ENCODE assay signal across 9 mouse cellular contexts in the genomic region with DNA sequence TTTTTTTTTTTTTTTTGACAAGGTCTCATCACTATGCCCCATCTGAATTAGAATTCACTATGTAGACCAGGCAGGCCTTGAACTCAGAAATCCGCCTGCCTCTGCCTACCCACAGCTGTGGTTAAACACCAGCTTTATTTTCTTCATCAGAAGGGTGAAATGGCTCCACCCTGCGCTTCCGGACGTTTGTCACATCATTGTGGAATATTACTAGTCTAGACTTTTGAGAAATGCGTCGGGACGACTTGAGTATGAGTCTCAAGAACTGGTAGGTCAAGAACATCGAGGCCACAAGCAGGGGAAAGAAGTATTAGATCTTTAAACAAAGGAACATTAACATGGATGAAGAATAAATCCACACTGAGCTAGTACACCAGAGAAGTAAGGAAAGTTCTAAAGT. TPM values are rescaled to one million over a fixed set of nuclear protein-coding genes. Genes with fewer than 3 reads are reported as not detected.
DNase-seq lines count a peak whose midpoint lies in the region; ATAC-seq and TF ChIP-seq lines count a peak whose summit lies in the region.
"Had no signal": no experiment of that assay in that cellular context is flagged by ENCODE, and none has a peak within 500 bp of the region (broad histone marks: within the 10 kb centered on the region; RNA-seq: fewer than 3 reads in every experiment).

No protein-coding gene starts in this region.

- no peak overlapping the region for H3K9ac ChIP-seq in heart, embryonic 15.5 days
- peak overlapping the region; percentile 86; the same call in 1 of the 2 replicates for H3K9ac ChIP-seq in hindbrain, embryonic 12.5 days
- peak overlapping the region; percentile 86; the same call in 1 of the 2 replicates for H3K9ac ChIP-seq in midbrain, embryonic 12.5 days (replicated peaks)

- no peak for DNase-seq in heart, postnatal 14 days
- no peak for DNase-seq in G1E (ENCODE audit: low spot score)
- no peak for DNase-seq in frontal cortex, adult 2 months (ENCODE audit: extremely low spot score in 1 of 2, low spot score in 1 of 2)

- WGBS in heart, embryonic 15.5 days = 80% methylated on average over 8 of the region's 8 CpGs
- 80% methylated on average over 8 of the region's 8 CpGs for WGBS in hindbrain, embryonic 12.5 days
- WGBS in midbrain, embryonic 12.5 days = 83% methylated on average over 8 of the region's 8 CpGs

- peak overlapping the region; percentile 86 for H3K4me3 ChIP-seq in heart, embryonic 15.5 days
- H3K4me3 ChIP-seq in G1E (ENCODE audit: low read depth, low read length) = peak overlapping the region; percentile 99
- H3K4me3 ChIP-seq in hindbrain, embryonic 12.5 days = peak overlapping the region; percentile 85
- H3K4me3 ChIP-seq in midbrain, embryonic 12.5 days = peak overlapping the region; percentile 82

- ATAC-seq in heart, embryonic 15.5 days (replicated peaks; ENCODE audit: insufficient number of reproducible peaks, insufficient read depth, low FRiP score, low read depth) = no peak
- no peak for ATAC-seq in G1E (ENCODE audit: extremely low read depth, insufficient number of reproducible peaks, low FRiP score, poor library complexity, severe bottlenecking)
- ATAC-seq in hindbrain, embryonic 12.5 days (ENCODE audit: low FRiP score) = no peak
- ATAC-seq in midbrain, embryonic 12.5 days (ENCODE audit: low FRiP score, low read depth) = no peak
- no peak for ATAC-seq in erythroid progenitor cell, adult 5-6 weeks (replicated peaks; ENCODE audit: low FRiP score, poor library complexity, severe bottlenecking)
- no peak for ATAC-seq in megakaryocyte-erythroid progenitor cell, adult 5-6 weeks (replicated peaks; ENCODE audit: low FRiP score, low TSS enrichment, poor library complexity, severe bottlenecking)

- intact Hi-C loops in heart, postnatal 14 days (cut with DNase I) = no loop called here

- H3K27me3 ChIP-seq in heart, embryonic 15.5 days = no peaks in the 10 kb centered on the region
- H3K27me3 ChIP-seq in G1E (ENCODE audit: insufficient read depth, low read length) = peaks cover 12% of the 10 kb centered on the region
- peaks cover 3% of the 10 kb centered on the region; the same call in 1 of the 2 replicates for H3K27me3 ChIP-seq in hindbrain, embryonic 12.5 days
- H3K27me3 ChIP-seq in midbrain, embryonic 12.5 days = 0 out of 2 replicates have a peak, but pooled peaks cover 11% of the 10 kb centered on the region

- H3K9me3 ChIP-seq in heart, embryonic 15.5 days (replicated peaks) = no peaks in the 10 kb centered on the region
- no peaks in the 10 kb centered on the region for H3K9me3 ChIP-seq in G1E (replicated peaks)
- no peaks in the 10 kb centered on the region for H3K9me3 ChIP-seq in hindbrain, embryonic 12.5 days (replicated peaks)
- H3K9me3 ChIP-seq in midbrain, embryonic 12.5 days = no peaks in the 10 kb centered on the region

- TF ChIP-seq CTCF in G1E (IDR thresholded peaks at IDR 0.05; ENCODE audit: low read depth, low read length) = no peak

- H3K27ac ChIP-seq in heart, embryonic 15.5 days = peak overlapping the region; percentile 98
- H3K27ac ChIP-seq in hindbrain, embryonic 12.5 days = peak overlapping the region; percentile 98
- H3K27ac ChIP-seq in midbrain, embryonic 12.5 days (replicated peaks) = peak overlapping the region; percentile 100

- H3K4me2 ChIP-seq in heart, embryonic 15.5 days = peak overlapping the region; percentile 72
- peak overlapping the region; percentile 80 for H3K4me2 ChIP-seq in hindbrain, embryonic 12.5 days (replicated peaks)
- peak overlapping the region; percentile 63 for H3K4me2 ChIP-seq in midbrain, embryonic 12.5 days (replicated peaks)

- H3K36me3 ChIP-seq in heart, embryonic 15.5 days = peaks cover 9% of the 10 kb centered on the region
- H3K36me3 ChIP-seq in G1E (replicated peaks) = peaks cover 29% of the 10 kb centered on the region
- H3K36me3 ChIP-seq in hindbrain, embryonic 12.5 days = peaks cover 5% of the 10 kb centered on the region
- H3K36me3 ChIP-seq in midbrain, embryonic 12.5 days = peaks cover 6% of the 10 kb centered on the region

- H3K4me1 ChIP-seq in heart, embryonic 15.5 days (replicated peaks) = peaks cover 46% of the 10 kb centered on the region
- H3K4me1 ChIP-seq in G1E (ENCODE audit: insufficient read depth, low read depth, low read length) = peaks cover 50% of the 10 kb centered on the region
- peaks cover 48% of the 10 kb centered on the region for H3K4me1 ChIP-seq in hindbrain, embryonic 12.5 days
- H3K4me1 ChIP-seq in midbrain, embryonic 12.5 days = peaks cover 46% of the 10 kb centered on the region

RNA-seq across cellular contexts. Expression of a gene that starts 0.5 kb away (rescaled TPM):
- 1,686 and 1,690 TPM in 2 replicates for polyA plus RNA-seq in heart, embryonic 15.5 days (2015; fragmentation: Nextera tagmentation; extraction: Ambion mirVana)
- total RNA-seq in heart, postnatal 14 days (2021) = 100 to 1,000 TPM; 165 to 170 TPM
- total RNA-seq in G1E (2014; fragmentation: Nextera tagmentation) = 705 and 806 TPM in 2 replicates
- 688 and 864 TPM in 2 replicates for total RNA-seq in G1E (2017)
- polyA plus RNA-seq in G1E (2012) = 1,261 and 1,939 TPM in 2 replicates
- 1,309 and 1,398 TPM in 2 replicates for polyA plus RNA-seq in hindbrain, embryonic 12.5 days (2016; fragmentation: Nextera tagmentation; extraction: Ambion mirVana)
- polyA plus RNA-seq in midbrain, embryonic 12.5 days (2016; fragmentation: Nextera tagmentation; extraction: Ambion mirVana) = 1,057 and 1,083 TPM in 2 replicates
- total RNA-seq in erythroid progenitor cell, adult 5-6 weeks (2015; ENCODE audit: low replicate concordance) = 79.6 and 121 TPM in 2 replicates
- total RNA-seq in erythroid progenitor cell, adult 5-6 weeks (2017; ENCODE audit: low replicate concordance) = 21.2 and 44.2 TPM in 2 replicates
- total RNA-seq in megakaryocyte-erythroid progenitor cell, adult 5-6 weeks (2014; fragmentation: Nextera tagmentation) = 203 and 216 TPM in 2 replicates
- 136 and 155 TPM in 2 replicates for total RNA-seq in megakaryocyte-erythroid progenitor cell, adult 5-6 weeks (2017)
- 979 and 1,007 TPM in 2 replicates for polyA plus RNA-seq in frontal cortex, adult 2 months (2012; rRNA removed)

RNA-seq across cellular contexts. Expression of a gene that starts 34.9 kb away (rescaled TPM):
- not detected in 2 replicates for polyA plus RNA-seq in heart, embryonic 15.5 days (2015; fragmentation: Nextera tagmentation; extraction: Ambion mirVana)
- not detected for total RNA-seq in heart, postnatal 14 days (2021)
- not detected in 2 replicates for total RNA-seq in G1E (2014; fragmentation: Nextera tagmentation)
- not detected in 2 replicates for total RNA-seq in G1E (2017)
- polyA plus RNA-seq in G1E (2012) = not detected in 2 replicates
- polyA plus RNA-seq in hindbrain, embryonic 12.5 days (2016; fragmentation: Nextera tagmentation; extraction: Ambion mirVana) = 0.41 TPM in 1 of 2 replicates, not detected in the other
- not detected in 2 replicates for polyA plus RNA-seq in midbrain, embryonic 12.5 days (2016; fragmentation: Nextera tagmentation; extraction: Ambion mirVana)
- total RNA-seq in erythroid progenitor cell, adult 5-6 weeks (2015; ENCODE audit: low replicate concordance) = not detected in 2 replicates
- not detected in 2 replicates for total RNA-seq in erythroid progenitor cell, adult 5-6 weeks (2017; ENCODE audit: low replicate concordance)
- total RNA-seq in megakaryocyte-erythroid progenitor cell, adult 5-6 weeks (2014; fragmentation: Nextera tagmentation) = not detected in 2 replicates
- total RNA-seq in megakaryocyte-erythroid progenitor cell, adult 5-6 weeks (2017) = not detected in 2 replicates
- polyA plus RNA-seq in frontal cortex, adult 2 months (2012; rRNA removed) = 0.15 TPM in 1 of 2 replicates, not detected in the other
- total RNA-seq: gastrocnemius, adult 18-20 months had no signal

RNA-seq across cellular contexts. Expression of a gene that starts 45.4 kb away (rescaled TPM):
- polyA plus RNA-seq in heart, embryonic 15.5 days (2015; fragmentation: Nextera tagmentation; extraction: Ambion mirVana) = 17.6 and 26.1 TPM in 2 replicates
- total RNA-seq in heart, postnatal 14 days (2021) = 10 to 100 TPM; 52.5 to 62.6 TPM
- total RNA-seq in G1E (2014; fragmentation: Nextera tagmentation) = 154 and 173 TPM in 2 replicates
- 17.4 and 18.6 TPM in 2 replicates for total RNA-seq in G1E (2017)
- 329 and 361 TPM in 2 replicates for polyA plus RNA-seq in G1E (2012)
- 60.5 and 66.1 TPM in 2 replicates for polyA plus RNA-seq in hindbrain, embryonic 12.5 days (2016; fragmentation: Nextera tagmentation; extraction: Ambion mirVana)
- polyA plus RNA-seq in midbrain, embryonic 12.5 days (2016; fragmentation: Nextera tagmentation; extraction: Ambion mirVana) = 50.7 and 59.1 TPM in 2 replicates
- 24.9 and 31.0 TPM in 2 replicates for total RNA-seq in erythroid progenitor cell, adult 5-6 weeks (2015; ENCODE audit: low replicate concordance)
- 5.5 and 9.8 TPM in 2 replicates for total RNA-seq in erythroid progenitor cell, adult 5-6 weeks (2017; ENCODE audit: low replicate concordance)
- total RNA-seq in megakaryocyte-erythroid progenitor cell, adult 5-6 weeks (2014; fragmentation: Nextera tagmentation) = 36.1 and 47.6 TPM in 2 replicates
- 7.7 and 17.1 TPM in 2 replicates for total RNA-seq in megakaryocyte-erythroid progenitor cell, adult 5-6 weeks (2017)
- polyA plus RNA-seq in frontal cortex, adult 2 months (2012; rRNA removed) = 64.4 and 66.1 TPM in 2 replicates
